Mouse (Mus musculus) spleen, postnatal 4 days (tissue): ENCODE measurements around the gene Nfic.

Experiments used
- DNase-seq, 2 experiments: peaks; one replicate each; pipeline ENCODE4 v3.0.0; 2022; ENCODE audit warnings: low spot score in 2 of 2

Gene Nfic

DNA sequence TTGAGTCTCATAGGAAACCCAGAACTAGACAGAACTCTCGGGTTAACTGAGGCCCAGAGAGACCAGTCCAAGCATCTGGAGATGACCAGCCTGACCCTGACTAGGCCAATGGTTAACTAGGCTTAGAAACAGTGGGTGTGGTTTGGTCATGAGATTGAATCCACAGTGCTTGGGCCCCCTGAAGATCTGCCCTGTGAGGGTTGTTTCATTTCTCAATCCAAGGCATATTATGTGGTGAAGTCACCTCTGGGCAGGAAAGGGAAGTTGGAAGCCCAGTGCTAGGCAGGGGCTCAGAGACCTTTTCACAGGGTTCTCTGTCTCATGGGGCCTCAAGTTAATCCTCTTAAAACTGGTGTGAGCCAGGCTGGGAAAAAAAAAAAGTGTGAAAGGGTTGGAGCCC lies 96.6 kb downstream of the Nfic start:
- DNase-seq, result no peak

DNA sequence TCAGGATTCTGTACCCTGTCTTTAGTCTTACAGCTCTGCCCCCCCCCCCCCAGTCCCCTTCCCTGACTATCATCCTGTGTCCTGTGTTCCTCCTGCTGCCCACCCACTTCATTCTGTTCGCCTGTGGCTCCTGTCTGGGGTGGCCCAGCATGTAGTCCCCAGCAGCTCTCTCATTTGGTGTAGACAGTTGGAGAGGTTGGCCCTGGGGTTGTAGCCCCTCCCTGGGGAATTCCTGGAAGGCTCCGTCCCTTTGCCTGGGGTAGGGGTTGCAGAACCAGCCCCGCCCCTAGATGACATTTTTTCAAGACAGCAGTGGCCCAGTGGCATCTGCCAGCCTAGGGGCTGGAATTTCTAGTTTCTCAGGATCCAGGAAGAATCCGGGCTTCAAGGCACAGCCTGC lies 97.2 kb downstream of the Nfic start:
- DNase-seq, result peak in 1 of 2 experiments; percentile 69

DNA sequence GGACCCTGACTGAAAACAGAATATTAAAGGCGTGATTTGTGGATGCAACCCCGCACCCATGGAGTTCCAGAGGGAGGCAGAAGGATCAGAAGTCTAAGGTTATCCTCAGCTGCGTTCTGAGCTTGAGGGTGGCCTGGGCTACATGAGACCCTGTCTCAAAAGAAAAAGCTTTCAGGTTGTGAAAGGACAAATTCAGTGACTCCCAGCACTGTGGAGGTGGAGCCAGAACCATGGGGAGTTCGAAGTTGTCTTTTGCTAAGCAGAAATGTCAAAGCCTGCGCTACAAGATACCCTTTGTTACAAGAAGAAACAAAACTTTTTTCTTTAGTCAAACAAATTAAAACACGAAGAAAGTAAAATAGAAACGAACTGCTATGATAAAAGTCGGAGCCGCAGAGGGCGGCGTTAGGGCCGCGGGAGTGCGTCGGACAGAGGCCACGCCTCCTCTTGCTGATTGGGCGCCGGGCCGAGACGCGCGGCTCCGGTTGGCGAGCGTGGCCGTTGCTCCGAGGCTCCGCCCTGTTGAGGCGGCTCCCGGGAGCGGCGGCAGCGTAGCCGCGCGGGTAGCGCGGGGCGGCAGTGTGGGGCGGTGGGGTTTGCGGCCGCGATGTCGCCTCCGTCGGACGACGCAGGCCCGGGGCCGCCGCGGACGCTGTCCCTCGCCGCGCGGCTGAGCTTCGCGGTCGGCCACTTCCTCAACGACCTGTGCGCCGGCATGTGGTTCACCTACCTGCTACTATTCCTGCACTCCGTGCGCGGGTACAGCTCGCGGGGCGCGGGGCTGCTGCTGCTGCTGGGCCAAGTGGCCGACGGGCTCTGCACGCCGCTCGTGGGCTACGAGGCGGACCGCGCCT lies 98.2 kb downstream of the Nfic start, which contains the start of gene Mfsd12:
TSS of gene Mfsd12 (plus strand) at position 501 of the 854 bp plus-strand sequence.
- peak; percentile 92 to 96 for DNase-seq

DNA sequence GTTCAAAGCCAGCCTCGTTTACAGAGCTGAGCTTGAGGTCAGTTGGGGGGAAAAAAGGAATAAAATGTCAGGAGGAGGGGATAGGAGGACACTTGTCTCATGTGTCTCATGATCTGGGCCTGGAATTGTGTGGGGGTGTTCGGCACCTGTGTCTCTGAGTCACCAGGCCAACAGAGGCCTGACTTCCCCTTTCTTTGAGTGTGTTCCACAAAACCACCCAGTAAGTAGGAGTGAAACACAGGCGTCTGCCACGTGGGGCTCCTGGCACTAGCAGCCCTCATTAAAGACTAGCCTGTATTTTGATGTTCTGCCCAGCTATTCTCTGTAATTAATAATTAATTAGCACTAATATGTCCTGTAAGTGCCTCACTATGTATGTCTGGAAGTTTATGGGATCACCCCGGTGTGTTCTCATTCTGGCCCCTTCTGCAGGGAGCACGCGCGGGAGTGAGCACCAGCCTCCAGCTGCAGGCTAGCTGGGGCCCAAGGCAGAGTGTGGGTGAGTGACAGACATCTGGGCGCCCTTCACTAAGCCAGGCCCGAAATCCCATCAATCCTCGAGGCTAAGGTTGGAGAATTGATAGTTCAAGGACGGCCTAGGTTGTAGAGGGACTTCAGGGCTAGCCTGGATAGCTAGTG lies 99.0 kb downstream of the Nfic start:
- no peak for DNase-seq

DNA sequence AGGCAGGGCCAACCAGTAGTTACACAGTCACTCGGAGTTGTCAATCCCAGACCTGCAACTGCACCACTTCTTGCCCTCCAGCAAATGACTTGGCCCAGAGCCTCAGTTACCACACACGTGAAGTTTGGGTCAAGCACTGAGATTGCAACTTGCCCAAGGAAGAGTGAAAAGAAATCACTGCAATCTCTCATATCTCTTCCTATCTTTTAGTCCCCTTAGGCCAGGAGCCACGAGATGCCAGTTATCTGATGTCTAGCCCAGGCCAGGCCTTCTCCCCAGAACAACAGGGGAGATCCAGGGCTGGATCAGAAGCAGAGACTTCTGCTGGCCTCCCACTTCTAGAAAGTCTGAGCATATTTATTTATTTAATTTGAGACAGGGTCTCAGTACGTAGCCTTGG lies 99.9 kb downstream of the Nfic start:
- DNase-seq, result no peak

DNA sequence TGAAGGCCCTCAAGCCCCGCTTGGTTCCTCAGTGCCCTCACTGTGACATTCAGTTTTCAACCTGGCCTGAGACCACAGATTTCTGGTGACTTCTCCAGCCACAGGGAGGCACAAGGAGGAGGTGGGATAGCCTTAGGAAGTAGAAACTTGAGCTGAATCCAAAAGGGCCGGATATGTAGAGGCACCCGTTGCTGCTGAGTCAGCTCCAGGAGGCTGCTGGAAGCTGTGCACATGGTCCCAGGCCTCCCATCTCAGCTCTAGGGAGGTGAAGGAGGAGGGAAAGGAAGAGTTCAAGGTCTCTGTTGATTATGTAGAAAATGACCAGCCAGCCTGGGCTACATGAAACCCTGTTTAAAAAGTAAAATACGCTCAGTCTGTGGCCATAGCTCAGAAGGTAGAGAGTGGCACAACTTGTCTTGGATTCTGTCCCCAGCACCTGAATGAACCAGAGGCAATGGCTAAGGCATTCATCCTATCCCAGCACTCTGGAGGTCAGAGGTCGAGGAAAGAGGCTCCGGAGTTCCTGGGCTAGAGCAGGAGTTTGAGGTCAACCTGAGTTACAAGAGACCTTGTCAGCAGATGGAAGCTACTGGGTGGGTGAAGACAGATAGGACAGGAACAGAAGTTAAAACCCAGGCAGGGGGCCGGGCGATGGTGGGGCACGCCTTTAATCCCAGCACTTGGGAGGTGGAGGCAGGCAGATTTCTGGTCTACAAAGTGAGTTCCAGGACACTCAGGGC lies 100.5 kb downstream of the Nfic start:
- DNase-seq, result no peak

- DNase-seq, result peak; percentile 78 to 85
Observed at GRCm38 (mm10) chr10:81351678-81352291, 103.7 kb downstream of the Nfic start.

DNA sequence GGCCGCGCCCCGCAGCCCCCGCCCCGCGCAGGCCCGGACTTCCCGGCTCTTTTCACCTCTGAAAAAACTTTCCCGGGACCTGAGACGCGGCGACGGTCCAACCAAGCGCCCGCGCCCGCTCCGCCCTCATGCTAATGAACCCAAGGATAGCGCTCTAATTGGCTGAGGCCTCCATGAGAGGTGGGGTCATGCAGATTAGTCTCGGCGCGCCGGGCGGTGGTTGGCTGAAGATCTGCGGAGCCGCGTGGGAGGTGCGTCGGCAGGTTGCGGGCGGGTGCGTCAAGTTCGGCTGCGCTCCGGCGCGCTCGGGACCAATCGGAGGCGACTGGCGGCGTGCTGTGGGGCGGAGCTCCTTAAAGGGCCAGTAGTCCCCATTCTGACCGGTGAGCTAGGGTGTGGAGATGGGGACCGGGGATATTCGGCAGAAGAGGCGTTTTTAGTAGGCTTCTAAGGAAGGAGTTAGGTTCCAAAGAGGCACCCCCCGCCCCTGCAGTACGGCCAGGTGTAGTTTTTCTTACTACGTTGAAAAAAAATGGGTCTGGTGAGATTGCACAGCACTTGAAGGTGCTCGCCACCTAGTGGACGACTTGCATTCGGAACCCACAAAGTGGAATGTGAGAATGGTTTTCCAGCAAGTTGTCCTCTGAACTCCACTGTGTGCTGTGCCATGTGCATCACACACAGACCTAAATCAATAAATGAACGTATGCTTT lies 104.9 kb downstream of the Nfic start, which contains the start of gene Hmg20b:
TSS of gene Hmg20b (minus strand) at position 130 of the 713 bp plus-strand sequence.
- peak; percentile 99 for DNase-seq

DNA sequence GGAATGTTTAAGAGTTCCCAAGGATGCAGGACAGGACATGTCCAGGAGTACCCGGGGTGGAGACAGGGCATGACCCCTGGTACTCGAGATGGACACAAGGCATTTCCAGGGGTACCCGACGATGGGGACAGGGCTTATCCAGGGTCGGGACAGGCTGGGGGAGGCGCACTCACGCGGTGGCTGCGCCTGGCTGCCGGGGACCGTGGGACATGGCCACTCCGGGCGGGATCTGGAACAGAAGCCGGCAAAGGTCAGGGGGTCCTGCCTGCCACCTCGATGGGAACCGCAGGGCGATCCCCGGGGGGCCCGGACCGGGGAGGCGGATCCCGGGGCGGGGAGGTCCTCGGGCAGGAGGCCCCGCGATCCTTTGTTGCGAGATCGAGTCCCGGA lies 105.5 kb downstream of the Nfic start:
- DNase-seq, result no peak

- peak in 1 of 2 experiments; percentile 69 for DNase-seq
Observed at GRCm38 (mm10) chr10:81349146-81349545, 106.3 kb downstream of the Nfic start.

DNA sequence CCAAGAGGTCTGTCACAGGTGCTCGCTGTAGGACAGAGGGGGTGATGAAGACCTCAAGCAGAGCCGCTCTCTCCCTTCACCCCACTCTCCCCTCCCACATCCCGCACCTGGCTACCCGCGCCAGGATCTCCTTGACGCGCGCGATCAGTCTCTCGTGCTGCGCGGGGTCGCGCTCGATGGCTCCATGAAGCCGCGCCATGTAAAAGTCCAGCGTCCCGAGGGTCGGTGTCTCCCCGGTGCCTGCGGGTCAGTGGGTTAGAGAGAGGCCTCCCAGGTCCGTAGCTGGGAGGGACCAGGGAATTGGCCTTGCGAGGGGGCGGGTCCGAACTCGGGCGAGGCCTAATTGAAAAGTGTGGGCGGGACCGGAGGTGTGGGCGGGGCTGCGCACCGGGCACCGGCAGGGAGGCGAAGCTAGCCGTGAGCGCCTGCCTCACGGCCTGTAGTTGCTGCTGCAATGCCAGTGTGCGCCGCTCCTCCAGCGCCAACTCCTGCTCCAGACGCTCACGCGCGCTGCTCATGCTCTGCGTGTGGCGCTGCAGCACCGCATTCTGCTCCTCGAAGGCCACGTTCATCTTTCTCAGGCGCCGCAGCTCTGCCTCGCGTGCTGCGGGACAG lies 108.9 kb downstream of the Nfic start:
- peak; percentile 79 to 87 for DNase-seq
